In genomic region chr6:87887594-87888233, GRCm38 (mm10) we compare ENCODE assay signal across 8 mouse cellular contexts. TPM values are rescaled to one million over a fixed set of nuclear protein-coding genes. Genes with fewer than 3 reads are reported as not detected.
DNase-seq lines count a peak whose midpoint lies in the region; ATAC-seq lines count a peak whose summit lies in the region.

TSS of gene Copg1 (plus strand) at chr6:87887814.

- peak within 1 kb of the TSS; percentile 80 for H3K4me2 ChIP-seq in heart, embryonic 13.5 days
- peak within 1 kb of the TSS; percentile 74 for H3K4me2 ChIP-seq in liver, embryonic 12.5 days
- H3K4me2 ChIP-seq in stomach, embryonic 15.5 days = peak within 1 kb of the TSS; percentile 52

- DNase-seq in CD4-positive, CD25-positive, alpha-beta regulatory T cell, adult 2 months (ENCODE audit: low read depth, low spot score) = peak; percentile 100
- peak; percentile 58 for DNase-seq in fat pad, adult 2 months (ENCODE audit: extremely low read depth, low read depth, low spot score)
- DNase-seq in kidney, postnatal 10 days = peak; percentile 100
- DNase-seq in natural killer cell, adult 2 months (ENCODE audit: low spot score in 2 of 2) = peak; percentile 100

- H3K36me3 ChIP-seq in heart, embryonic 13.5 days = peaks cover 41% of the 10 kb centered on the region
- H3K36me3 ChIP-seq in liver, embryonic 12.5 days = peaks cover 40% of the 10 kb centered on the region
- H3K36me3 ChIP-seq in stomach, embryonic 15.5 days = peaks cover 29% of the 10 kb centered on the region

- H3K27me3 ChIP-seq in heart, embryonic 13.5 days (replicated peaks) = no peaks in the 10 kb centered on the region
- no peaks in the 10 kb centered on the region for H3K27me3 ChIP-seq in liver, embryonic 12.5 days (replicated peaks)
- no peaks in the 10 kb centered on the region for H3K27me3 ChIP-seq in stomach, embryonic 15.5 days (replicated peaks)

- H3K9ac ChIP-seq in heart, embryonic 13.5 days = peak within 1 kb of the TSS; percentile 96
- peak within 1 kb of the TSS; percentile 86 for H3K9ac ChIP-seq in liver, embryonic 12.5 days
- H3K9ac ChIP-seq in stomach, embryonic 15.5 days = peak within 1 kb of the TSS; percentile 76

- ATAC-seq in heart, embryonic 13.5 days (ENCODE audit: extremely low read depth, insufficient number of reproducible peaks, low FRiP score, low TSS enrichment) = peak; percentile 98
- ATAC-seq in liver, embryonic 12.5 days = peak; percentile 96
- ATAC-seq in stomach, embryonic 15.5 days (ENCODE audit: insufficient read depth, low FRiP score, low read depth) = peak; percentile 96

- peaks cover 5% of the 10 kb centered on the region; the same call in 1 of the 2 replicates for H3K4me1 ChIP-seq in brown adipose tissue, adult 24 weeks (ENCODE audit: control insufficient read depth, insufficient read depth, insufficient read length, low read length)
- peaks cover 13% of the 10 kb centered on the region for H3K4me1 ChIP-seq in heart, embryonic 13.5 days
- peaks cover 19% of the 10 kb centered on the region for H3K4me1 ChIP-seq in liver, embryonic 12.5 days
- H3K4me1 ChIP-seq in stomach, embryonic 15.5 days = peaks cover 13% of the 10 kb centered on the region

- no peaks in the 10 kb centered on the region for H3K9me3 ChIP-seq in heart, embryonic 13.5 days
- no peaks in the 10 kb centered on the region for H3K9me3 ChIP-seq in liver, embryonic 12.5 days (replicated peaks)
- no peaks in the 10 kb centered on the region for H3K9me3 ChIP-seq in stomach, embryonic 15.5 days

- WGBS in heart, embryonic 13.5 days = under 1% methylated on average over 31 of the region's 31 CpGs
- under 1% methylated on average over 31 of the region's 31 CpGs for WGBS in liver, embryonic 12.5 days (ENCODE audit: insufficient replicate concordance)
- under 1% methylated on average over 31 of the region's 31 CpGs for WGBS in stomach, embryonic 15.5 days

- peak within 1 kb of the TSS; percentile 65 for H3K27ac ChIP-seq in brown adipose tissue, adult 24 weeks (replicated peaks; ENCODE audit: low read depth, low read length)
- H3K27ac ChIP-seq in heart, embryonic 13.5 days (replicated peaks) = peak within 1 kb of the TSS; percentile 83
- H3K27ac ChIP-seq in liver, embryonic 12.5 days = peak within 1 kb of the TSS; percentile 75
- H3K27ac ChIP-seq in stomach, embryonic 15.5 days = peak within 1 kb of the TSS; percentile 68

- H3K4me3 ChIP-seq in brown adipose tissue, adult 24 weeks (ENCODE audit: insufficient read depth, low read depth, low read length) = peak within 1 kb of the TSS; percentile 71
- peak within 1 kb of the TSS; percentile 83 for H3K4me3 ChIP-seq in heart, embryonic 13.5 days
- peak within 1 kb of the TSS; percentile 79 for H3K4me3 ChIP-seq in liver, embryonic 12.5 days
- H3K4me3 ChIP-seq in stomach, embryonic 15.5 days (replicated peaks) = peak within 1 kb of the TSS; percentile 70

RNA-seq across cellular contexts. Expression of gene Copg1, which starts in this region (rescaled TPM):
- polyA plus RNA-seq in brown adipose tissue, adult 24 weeks (2012; ENCODE audit: insufficient read depth, insufficient read length, missing spikeins) = 40.1 and 45.5 TPM in 2 replicates
- 120 TPM in 2 replicates for polyA plus RNA-seq in heart, embryonic 13.5 days (2015; fragmentation: Nextera tagmentation; extraction: Ambion mirVana)
- 79.2 and 85.0 TPM in 2 replicates for polyA plus RNA-seq in liver, embryonic 12.5 days (2016; fragmentation: Nextera tagmentation; extraction: Ambion mirVana)
- 157 and 163 TPM in 2 replicates for polyA plus RNA-seq in stomach, embryonic 15.5 days (2015; fragmentation: Nextera tagmentation; extraction: Ambion mirVana)

Comparison
In these comparisons a context has a peak if more than half of its experiments do, and no peak if none do; other contexts are left out.
1. Peak in every context shown above with its lines: DNase-seq, ATAC-seq, H3K4me3 ChIP-seq and H3K27ac ChIP-seq.